Mouse (Mus musculus) common myeloid progenitor, adult 5-6 weeks (primary cell): ENCODE measurements around the gene Gm38431. TPM values are rescaled to one million over a fixed set of nuclear protein-coding genes. Genes with fewer than 3 reads are reported as not detected.

Experiments
- ATAC-seq: replicated peaks from 2 replicates; pipeline ENCODE4 v1.8.0; 2016; ENCODE audit warnings: low read depth, mild to moderate bottlenecking, moderate TSS enrichment, inconsistent platforms; ENCODE audit not compliant: poor library complexity, severe bottlenecking
- total RNA-seq: library from RNA; stranded (forward); fragments of 200-1000, 187-1606 nt; gene quantifications from 2 replicates; pipeline ENCODE4 v1.2.3, GENCODE M21; 2017

Gm38431 gene
- total RNA-seq, 1 experiment from 2014 or later: 4.4 TPM

DNA sequence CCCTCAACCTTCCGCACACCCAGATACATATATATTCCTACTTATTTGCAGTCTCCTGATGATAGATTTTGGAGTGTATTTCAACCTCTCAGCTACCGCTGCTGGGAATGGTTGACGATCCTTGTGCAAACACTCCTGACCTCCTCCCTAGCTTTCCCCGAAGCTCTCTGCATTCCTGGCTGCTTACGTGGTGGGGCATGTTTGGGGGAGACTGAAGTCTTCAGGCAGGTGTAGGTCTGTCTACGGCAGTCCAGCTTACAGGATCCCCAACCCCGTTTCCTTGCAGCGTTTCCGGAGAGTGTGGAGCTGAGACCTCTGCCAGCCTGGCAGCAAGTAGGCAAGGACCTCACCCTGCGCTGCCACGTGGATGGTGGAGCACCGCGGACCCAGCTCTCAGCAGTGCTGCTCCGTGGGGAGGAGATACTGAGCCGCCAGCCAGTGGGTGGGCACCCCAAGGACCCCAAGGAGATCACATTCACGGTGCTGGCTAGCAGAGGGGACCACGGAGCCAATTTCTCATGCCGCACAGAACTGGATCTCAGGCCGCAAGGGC lies 66.5 kb downstream of the Gm38431 start:
- ATAC-seq: no peak

DNA sequence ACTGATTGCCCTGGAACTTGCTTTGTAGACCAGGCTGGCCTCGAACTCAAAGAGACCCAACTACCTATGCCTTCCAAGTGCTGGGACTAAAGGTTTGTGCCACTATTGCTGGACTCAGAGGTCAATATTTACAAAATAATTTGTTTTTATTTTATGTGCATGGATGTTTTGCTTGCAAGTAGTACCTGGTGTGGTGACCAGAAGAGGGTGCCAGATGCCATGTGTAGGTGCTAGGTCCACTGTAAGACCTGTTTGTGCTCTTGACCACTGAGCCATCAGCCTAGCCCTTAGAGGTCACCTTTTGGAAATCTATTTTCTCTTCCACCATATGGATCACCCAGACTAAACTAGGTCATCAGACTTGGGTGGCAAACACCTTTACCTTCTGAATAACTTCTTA lies 69.1 kb downstream of the Gm38431 start:
- no peak for ATAC-seq

DNA sequence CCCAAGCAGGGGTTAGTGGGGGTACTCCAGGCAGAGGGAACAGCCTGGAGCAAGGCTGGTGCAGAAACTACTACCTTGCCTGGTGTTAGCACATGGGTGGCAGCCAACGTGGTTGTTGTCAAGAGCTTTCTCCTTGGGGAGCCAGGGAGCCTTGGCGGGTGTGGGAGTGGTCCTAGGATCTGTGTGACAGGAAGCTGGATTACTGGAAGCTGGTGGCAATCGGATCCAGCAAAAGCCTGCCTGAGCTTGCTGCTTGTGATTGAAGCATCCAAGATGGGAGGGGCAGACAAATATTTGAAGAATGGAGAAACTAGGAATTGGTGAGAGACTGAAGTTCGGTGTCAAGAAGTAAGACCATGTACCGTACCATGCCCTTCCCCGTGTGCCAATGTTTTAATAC lies 69.5 kb downstream of the Gm38431 start:
- no peak for ATAC-seq

DNA sequence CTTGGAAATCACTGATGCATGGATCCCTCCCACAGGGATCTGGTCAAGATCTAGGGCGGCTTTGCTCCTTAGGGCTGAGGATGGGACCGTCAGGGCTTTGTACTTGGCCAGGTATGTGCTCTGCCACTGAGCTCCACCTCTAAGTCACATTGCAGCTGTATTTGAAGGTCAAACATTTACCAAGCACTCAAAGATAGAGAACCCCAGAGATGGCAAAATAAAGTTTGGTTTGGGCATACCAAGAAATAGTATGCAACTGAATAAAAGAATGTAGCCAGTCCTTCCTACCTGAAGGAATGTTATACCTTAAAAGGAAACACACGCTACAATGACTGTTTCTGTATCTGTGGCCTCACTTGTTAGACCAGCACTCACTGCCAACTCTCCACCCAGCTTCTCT lies 70.4 kb downstream of the Gm38431 start:
- ATAC-seq: no peak

DNA sequence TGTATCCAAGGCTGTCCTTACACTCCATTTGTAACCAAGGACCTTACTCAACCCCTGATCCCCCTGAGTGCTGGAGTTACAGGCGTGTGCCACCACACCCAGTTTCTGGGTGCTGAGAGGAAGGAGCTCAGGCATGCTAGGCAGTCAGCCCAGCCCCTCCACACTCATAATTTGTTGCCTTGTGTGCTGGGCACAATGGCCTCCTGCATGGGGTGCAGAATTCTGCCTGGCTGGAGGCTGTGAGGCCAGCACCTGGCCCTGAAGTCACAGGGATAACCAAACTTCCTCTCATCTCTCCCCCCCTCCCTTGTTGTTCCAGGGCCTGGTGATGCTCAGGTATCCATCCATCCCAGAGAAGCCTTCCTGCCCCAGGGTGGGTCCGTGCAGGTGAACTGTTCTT lies 73.2 kb downstream of the Gm38431 start:
- ATAC-seq: no peak

Other genes with a start within 250 kb of the Gm38431 start
- 25.7 and 27.9 TPM in 2 replicates for gene A230050P20Rik, start 223.4 kb downstream of the Gm38431 start, total RNA-seq
- 0.50 and 1.7 TPM in 2 replicates for gene Angptl6, start 212.3 kb downstream of the Gm38431 start, total RNA-seq
- gene Ppan, start 203.8 kb downstream of the Gm38431 start, total RNA-seq: 140 and 152 TPM in 2 replicates
- gene Eif3g, start 193.4 kb downstream of the Gm38431 start, total RNA-seq: 188 and 215 TPM in 2 replicates
- 271 and 309 TPM in 2 replicates for gene Dnmt1, start 132.1 kb downstream of the Gm38431 start, total RNA-seq
- 1.4 and 2.2 TPM in 2 replicates for gene S1pr2, start 115.2 kb downstream of the Gm38431 start, total RNA-seq
- gene Mrpl4, start 89.3 kb downstream of the Gm38431 start, total RNA-seq: 33.0 and 35.8 TPM in 2 replicates
- 9.1 and 14.8 TPM in 2 replicates for gene Icam1, start 76.0 kb downstream of the Gm38431 start, total RNA-seq
- gene Icam4, start 62.6 kb downstream of the Gm38431 start, total RNA-seq: 11.5 and 28.9 TPM in 2 replicates
- not detected in 2 replicates for gene Icam5, start 59.9 kb downstream of the Gm38431 start, total RNA-seq
- gene Zglp1, start 24.9 kb downstream of the Gm38431 start, total RNA-seq: 1.7 TPM in 1 of 2 replicates, not detected in the other
- not detected in 2 replicates for gene Gm49373, start 18.9 kb downstream of the Gm38431 start, total RNA-seq
- 48.3 and 54.3 TPM in 2 replicates for gene Fdx1l, start 18.4 kb downstream of the Gm38431 start, total RNA-seq
- 30.2 and 38.9 TPM in 2 replicates for gene Raver1, start within 50 bp of the Gm38431 start, total RNA-seq
- 11.8 and 13.8 TPM in 2 replicates for gene Tyk2, start 39.2 kb upstream of the Gm38431 start, total RNA-seq
- gene Cdc37, start 58.0 kb upstream of the Gm38431 start, total RNA-seq: 348 and 349 TPM in 2 replicates
- gene Pde4a, start 73.7 kb upstream of the Gm38431 start, total RNA-seq: 5.4 and 10.9 TPM in 2 replicates
- gene Keap1, start 147.4 kb upstream of the Gm38431 start, total RNA-seq: 35.4 and 38.3 TPM in 2 replicates
- 0.09 TPM in 1 of 2 replicates, not detected in the other for gene S1pr5, start 156.4 kb upstream of the Gm38431 start, total RNA-seq
- 6.1 and 14.8 TPM in 2 replicates for gene Atg4d, start 173.3 kb upstream of the Gm38431 start, total RNA-seq
- gene Kri1, start 196.0 kb upstream of the Gm38431 start, total RNA-seq: 55.2 and 64.0 TPM in 2 replicates
- gene Cdkn2d, start 199.4 kb upstream of the Gm38431 start, total RNA-seq: 8.4 and 25.3 TPM in 2 replicates
- 0.37 and 2.5 TPM in 2 replicates for gene Ap1m2, start 220.3 kb upstream of the Gm38431 start, total RNA-seq
- gene Slc44a2, start 228.7 kb upstream of the Gm38431 start, total RNA-seq: 76.6 and 80.6 TPM in 2 replicates